Mouse (Mus musculus): ENCODE measurements around the gene Slc4a4.
"Not testable (repeated sequence)": the region's sequence is repeated elsewhere in the genome, so short reads cannot be mapped to it uniquely, and the experiment has no call there.

Slc4a4 gene

DNA sequence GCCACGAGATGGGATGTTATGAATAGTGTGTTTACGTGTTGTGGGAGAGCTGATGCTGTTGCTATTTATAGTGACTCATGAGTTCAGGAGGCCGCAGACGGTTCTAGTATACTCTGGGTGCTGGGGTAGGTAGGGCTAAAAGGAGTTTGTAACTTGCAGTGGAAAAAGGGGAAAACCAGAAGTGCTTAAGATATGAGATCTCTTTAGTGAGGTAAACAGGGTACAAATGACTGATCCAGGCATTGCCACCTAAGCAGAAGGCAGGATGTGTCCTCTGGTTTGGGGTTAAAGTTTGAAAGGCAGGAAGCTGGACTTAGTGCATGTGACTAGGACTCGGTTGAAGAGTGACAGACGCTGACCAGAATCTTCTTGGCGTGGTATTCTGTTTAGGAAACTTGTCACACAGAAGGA lies 74.7 kb downstream of the Slc4a4 start:
- peak; percentile 53 to 81 for DNase-seq

DNA sequence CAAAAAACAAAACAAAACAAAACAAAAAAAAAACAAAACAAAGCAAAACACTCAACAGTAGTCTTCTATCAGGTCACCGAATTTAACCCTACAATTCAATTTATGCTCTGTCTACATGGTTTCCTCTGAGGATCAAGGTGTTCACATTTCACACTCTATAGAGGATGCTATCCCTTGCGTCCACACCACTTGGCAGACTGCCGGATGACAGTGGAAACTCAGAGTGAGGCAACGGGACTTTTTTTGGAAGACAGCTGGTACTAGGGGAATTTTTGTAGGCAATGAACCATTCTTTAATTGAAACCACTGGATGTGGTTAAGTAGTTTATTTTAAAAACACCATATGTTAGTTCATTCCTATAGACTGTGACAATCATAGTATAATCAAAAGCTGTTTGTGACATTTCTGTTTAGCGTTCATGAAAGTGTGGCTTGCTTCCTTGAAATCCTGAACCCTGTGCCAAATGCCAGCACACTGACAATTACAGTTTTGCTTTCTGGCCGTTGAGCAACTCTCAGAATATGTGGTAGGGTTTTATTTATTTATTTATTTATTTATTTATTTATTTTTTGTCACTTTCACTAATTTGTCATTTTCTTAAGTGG lies 78.2 kb downstream of the Slc4a4 start:
- DNase-seq, result no peak

DNA sequence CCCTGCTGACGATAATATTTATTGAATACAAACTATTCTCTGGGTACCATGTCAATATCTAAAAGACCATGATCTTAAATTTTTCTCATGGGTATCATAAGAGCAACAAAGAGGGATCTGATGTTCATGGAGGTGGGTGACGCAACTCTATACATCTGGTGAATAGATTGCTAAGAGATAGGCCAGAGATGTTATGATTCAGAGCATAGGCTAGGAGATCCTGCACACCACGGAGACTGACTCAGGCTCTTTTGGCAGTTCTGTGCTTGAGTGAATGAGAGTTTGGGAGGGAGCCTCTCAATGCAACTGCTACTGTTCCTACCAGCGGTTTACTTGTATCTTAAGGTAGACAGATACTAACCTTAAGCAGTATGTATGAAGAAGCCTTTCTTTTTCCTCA lies 79.9 kb downstream of the Slc4a4 start:
- no peak for DNase-seq

DNA sequence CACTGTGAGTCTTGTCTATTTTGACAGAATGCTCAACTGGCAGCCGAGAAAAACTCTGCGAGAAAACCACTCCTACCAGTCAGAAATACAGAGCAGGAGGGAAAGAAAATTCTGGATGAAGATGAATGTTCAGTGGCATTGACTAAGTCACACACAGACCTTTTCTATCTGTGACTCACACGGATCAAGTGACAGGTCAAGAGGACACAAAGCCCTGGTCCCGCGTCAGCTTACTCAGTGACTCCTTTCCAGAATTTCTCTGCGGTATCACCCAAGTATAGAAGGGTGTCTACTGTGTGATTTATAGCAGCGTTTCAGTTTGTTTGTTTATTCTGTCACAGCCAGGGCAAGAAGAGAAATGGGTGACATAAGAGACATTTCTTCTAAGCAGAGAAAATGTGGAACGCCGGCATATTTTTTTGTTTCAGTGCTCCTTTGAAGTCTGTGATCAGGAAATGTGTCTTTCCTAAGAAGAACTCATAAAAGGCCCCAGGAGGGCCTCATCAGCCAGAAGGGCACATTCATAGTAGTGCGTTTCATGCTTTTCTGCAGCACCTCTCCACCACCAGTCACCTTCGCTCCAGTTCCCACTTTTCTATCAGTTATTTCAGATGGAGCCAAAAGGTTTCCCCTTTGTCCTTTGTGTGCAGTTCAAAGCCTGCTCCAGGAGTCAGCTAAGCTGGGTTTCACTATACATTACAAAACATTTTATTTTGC lies 82.5 kb downstream of the Slc4a4 start:
- DNase-seq, result no peak

DNA sequence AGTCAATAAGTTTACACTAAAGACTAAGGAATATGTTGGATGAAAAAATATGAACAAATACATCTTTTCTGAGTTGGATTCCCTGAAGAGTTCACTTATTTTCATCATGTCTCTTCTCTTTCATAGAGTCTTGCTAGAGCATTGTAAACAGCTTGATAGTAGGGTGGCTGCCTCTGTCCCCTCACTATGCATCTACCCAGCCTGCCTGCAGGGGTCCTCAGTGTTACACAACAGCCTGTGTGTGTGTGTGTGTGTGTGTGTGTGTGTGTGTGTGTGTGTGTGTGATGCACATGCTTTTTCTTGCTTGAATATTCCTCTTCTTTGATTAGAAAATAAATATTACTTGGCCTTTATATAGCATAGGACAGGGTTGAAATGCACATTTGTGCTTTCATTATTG lies 84.9 kb downstream of the Slc4a4 start:
- DNase-seq, result peak; percentile 25 to 41

DNA sequence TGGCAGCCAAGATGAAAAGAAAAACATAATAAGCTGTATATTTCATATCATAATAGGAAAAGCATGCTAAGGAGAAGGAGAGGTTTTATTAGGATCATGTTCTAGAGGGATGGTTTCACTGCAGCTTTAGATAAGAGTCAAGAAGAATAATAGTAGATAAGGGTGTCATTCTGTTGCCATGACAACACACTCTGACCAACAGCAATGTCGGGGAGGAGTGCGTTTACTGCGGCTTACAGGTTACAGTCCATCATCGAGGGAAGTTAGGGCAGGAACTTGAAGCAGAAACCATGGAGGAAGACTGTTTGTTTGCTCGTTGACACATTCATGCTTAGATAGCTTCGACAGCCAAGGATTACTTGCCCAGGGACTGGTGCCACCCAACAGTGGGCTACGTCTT lies 85.7 kb downstream of the Slc4a4 start:
- no peak for DNase-seq

DNA sequence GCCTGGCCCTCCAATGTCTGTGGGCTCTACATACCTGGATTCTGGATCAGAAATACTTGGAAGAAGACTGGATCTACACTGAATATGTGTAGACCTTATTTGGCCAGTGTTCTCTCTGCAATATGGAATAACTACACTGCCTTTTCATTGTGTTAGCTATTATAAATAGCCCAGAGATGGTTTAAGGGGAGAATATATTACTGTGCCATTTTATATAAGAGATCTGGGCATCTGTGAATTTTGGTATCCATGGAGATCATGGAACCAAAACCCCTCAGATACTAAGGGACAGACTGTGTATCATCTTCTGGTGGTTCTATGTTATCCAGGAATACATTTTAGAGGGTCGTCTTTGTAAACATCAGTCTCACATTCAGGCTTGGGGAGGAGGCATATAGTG lies 86.5 kb downstream of the Slc4a4 start:
- DNase-seq, result no peak

GRCm38 (mm10) chr5:88975694-88976093 lies 89.1 kb downstream of the Slc4a4 start:
- no peak for DNase-seq

- DNase-seq, result no peak
Observed at GRCm38 (mm10) chr5:88976428-88976827, 89.8 kb downstream of the Slc4a4 start.

GRCm38 (mm10) chr5:88980740-88981139 lies 94.1 kb downstream of the Slc4a4 start:
- DNase-seq, result no peak

DNA sequence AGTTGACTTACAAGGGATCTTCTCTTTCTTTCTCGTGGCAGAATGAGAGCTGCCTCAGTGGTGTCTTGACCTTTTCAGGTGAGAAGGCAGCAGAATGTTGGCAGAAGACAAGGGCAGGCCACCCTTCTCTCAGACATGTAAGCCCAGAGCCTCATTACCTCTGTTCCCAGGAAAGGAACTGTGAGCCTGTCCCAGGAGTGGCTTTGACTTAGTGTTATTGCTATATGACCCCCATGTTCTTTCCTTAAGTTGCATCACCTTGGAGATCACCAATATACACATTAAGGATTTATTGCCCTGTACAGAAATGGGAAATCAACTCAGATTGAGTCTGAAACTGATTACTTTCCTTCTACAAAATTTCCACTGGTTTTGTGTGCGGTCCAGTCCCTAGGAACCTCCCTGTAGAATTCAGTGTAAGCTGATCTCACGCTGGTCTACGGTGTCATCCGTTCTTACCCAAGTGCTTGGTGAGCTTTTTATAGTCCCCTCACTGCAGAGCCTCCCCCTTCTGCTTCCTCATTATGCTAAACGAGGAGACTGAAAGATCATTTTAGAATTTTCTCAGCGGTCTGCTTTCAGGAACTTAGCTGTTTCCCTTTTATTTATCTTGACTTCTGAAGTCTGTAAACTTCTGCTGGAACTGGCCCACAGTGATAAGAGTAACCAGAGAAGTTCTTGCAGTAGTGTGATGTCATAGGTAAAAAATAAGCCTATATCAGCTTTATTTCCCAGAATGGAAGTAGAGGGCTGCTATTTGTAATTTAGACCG lies 94.8 kb downstream of the Slc4a4 start:
- no peak for DNase-seq

DNA sequence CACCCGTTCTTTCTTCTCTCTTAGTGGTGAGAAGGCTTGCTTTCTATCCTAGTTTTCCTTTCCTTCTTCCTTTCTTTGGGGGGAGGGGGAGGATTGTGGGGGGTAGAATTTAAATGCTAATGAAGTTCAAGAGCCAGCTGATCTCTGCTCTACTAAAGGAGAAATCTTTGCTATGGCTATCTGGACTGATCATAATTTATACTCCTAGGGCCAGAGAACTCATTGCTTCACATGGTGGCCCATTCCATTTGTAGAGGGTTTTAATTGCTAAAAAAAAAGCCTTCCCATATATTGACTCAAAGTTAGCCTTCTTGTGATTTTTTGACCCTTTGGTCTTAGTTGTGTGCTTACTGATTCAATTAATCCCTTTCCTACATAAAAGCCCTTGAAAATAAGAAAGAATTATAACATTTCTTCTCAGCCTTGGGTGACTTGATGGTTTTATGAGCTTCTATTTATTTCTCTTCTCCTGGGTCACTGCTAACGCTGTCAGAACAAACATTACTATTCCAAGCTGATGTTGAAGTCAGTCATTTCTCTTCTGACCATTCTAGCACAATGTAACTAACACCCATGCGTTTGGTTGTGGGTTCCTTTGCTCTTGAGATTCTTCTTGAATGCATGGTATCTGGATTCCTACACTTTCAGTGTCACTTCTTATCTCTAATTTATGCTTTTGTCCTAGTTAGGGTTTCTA lies 95.6 kb downstream of the Slc4a4 start:
- DNase-seq, result no peak

DNA sequence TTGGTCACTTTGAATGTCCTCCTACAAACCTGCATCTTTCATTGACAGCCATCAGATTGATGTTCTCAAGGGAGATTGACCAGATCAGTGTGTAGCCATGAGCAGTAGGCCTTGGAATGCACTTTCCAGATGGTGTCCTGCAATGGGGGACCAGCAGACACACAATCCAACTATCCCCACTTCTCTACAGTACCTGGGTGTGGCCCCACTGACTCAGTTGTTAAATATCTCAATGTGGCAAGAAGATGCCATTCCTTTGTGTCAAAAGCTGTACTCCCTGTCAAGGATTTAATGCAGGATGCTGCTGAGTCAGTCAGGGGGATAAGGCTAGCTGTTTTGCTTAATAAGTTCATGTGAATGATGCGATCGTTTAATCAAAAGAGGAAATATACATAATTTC lies 96.6 kb downstream of the Slc4a4 start:
- no peak for DNase-seq

- no peak for DNase-seq
Observed at GRCm38 (mm10) chr5:88983652-88984051, 97.0 kb downstream of the Slc4a4 start.

DNA sequence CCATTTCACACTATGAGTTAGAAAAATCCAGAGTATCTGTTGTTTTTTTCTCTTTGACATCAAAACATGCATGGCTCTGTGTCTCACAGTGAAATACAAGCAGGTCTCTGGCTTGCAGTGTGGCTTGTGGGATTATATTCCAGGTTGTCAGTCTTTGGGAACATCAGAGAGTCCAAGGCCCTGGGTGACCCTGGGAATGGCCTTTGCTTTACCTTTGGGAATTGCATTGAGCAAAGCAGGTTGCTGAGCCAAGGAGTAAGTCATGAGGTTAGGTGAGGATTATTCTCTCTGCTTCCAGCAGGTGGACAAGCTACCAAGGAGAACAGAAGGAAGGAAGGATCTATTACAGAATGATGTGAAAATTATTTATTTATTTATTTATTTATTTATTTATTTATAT lies 102.4 kb downstream of the Slc4a4 start:
- DNase-seq, result peak; percentile 9 to 67

- DNase-seq, result peak; percentile 72 to 90
Observed at GRCm38 (mm10) chr5:88990196-88990747, 103.7 kb downstream of the Slc4a4 start.

GRCm38 (mm10) chr5:88991309-88991708 lies 104.7 kb downstream of the Slc4a4 start:
- not testable (repeated sequence) for DNase-seq

GRCm38 (mm10) chr5:88994533-88994932 lies 107.9 kb downstream of the Slc4a4 start:
- no peak for DNase-seq

- DNase-seq, result no peak
Observed at GRCm38 (mm10) chr5:88996246-88996645, 109.6 kb downstream of the Slc4a4 start.

GRCm38 (mm10) chr5:88997277-88997676 lies 110.7 kb downstream of the Slc4a4 start:
- DNase-seq, result no peak

- DNase-seq, result peak; percentile 19 to 54
Observed at GRCm38 (mm10) chr5:88999793-89000192, 113.2 kb downstream of the Slc4a4 start.

DNA sequence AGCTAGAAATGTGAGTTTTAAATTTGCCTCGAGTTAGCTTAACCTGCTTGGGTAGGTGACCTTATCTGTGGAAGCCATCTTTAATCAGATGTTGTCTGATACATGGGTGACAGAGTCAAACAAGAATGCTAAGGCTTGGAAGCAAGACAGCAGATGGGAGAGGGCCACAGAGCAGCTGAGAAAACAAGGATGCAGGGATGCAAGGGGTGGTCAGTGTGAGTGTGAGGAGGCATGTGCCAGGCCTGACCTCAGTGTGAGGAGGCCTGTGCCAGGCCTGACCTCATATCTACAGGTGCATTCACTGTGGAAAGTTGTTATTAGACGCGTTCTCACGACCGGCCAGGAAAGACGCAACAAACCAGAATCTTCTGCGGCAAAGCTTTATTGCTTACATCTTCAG lies 114.0 kb downstream of the Slc4a4 start:
- no peak for DNase-seq

DNA sequence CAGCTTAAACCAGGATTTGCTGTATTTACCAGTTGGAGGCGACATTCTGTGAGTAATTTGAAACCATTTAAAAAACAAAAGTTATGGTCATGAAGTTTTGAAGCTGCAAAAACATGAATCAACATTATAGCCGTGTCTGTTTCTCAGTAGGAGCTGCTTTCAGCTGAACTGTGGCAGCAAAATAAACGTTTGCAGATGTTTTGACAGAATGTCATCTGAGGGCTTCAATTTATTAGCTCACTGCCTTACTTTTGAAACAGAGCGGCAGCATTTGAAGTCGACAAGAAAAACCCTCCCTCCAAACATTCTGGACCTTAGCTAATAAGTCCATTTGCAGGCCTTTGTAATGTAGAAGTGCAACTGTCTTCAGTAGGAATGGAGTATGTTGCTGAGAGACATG lies 123.5 kb downstream of the Slc4a4 start:
- no peak for DNase-seq
